Mouse (Mus musculus): Measurements from ENCODE around the gene Pmpca. TPM values are rescaled to one million over a fixed set of nuclear protein-coding genes. Genes with fewer than 3 reads are reported as not detected.

The Pmpca gene
- polyA plus RNA-seq, 1 experiment from 2014 or later = 108 TPM

GRCm38 (mm10) chr2:26399647-26400046, 10.5 kb downstream of the Pmpca start:
- H3K27ac ChIP-seq (replicated peaks in 1 of 2; ENCODE audit: control insufficient read depth in 1 of 2, insufficient read depth in 1 of 2, low read depth in 2 of 2, low read length in 2 of 2) = no peak overlapping the region
- H3K9me3 ChIP-seq (ENCODE audit: control insufficient read depth, low read length) = no peaks in the 10 kb centered on the region
- H3K4me3 ChIP-seq (ENCODE audit: control insufficient read depth in 1 of 2, insufficient read depth in 1 of 2, low read depth in 1 of 2, low read length in 2 of 2) = no peak overlapping the region
- ATAC-seq (ENCODE audit: insufficient number of reproducible peaks, insufficient read depth, low FRiP score, low read depth) = no peak
- no peak overlapping the region for H3K9ac ChIP-seq (ENCODE audit: low read length)
- 68% methylated on average over 5 of the region's 5 CpGs for WGBS
- no peaks in the 10 kb centered on the region for H3K4me1 ChIP-seq (ENCODE audit: control insufficient read depth in 2 of 2, insufficient read depth in 2 of 2, low read length in 2 of 2)
- H3K4me2 ChIP-seq (ENCODE audit: low read length) = no peak overlapping the region
- H3K36me3 ChIP-seq (ENCODE audit: control insufficient read depth, insufficient read depth, low read length) = peaks cover 76% of the 10 kb centered on the region
- no peaks in the 10 kb centered on the region for H3K27me3 ChIP-seq (ENCODE audit: control insufficient read depth, insufficient read depth, low read length)

GRCm38 (mm10) chr2:26400296-26400695, 11.2 kb downstream of the Pmpca start:
- H3K9me3 ChIP-seq (ENCODE audit: control insufficient read depth, low read length) = no peaks in the 10 kb centered on the region
- no peak for ATAC-seq (ENCODE audit: insufficient number of reproducible peaks, insufficient read depth, low FRiP score, low read depth)
- H3K4me2 ChIP-seq (ENCODE audit: low read length) = no peak overlapping the region
- H3K27ac ChIP-seq (replicated peaks in 1 of 2; ENCODE audit: control insufficient read depth in 1 of 2, insufficient read depth in 1 of 2, low read depth in 2 of 2, low read length in 2 of 2) = no peak overlapping the region
- H3K36me3 ChIP-seq (ENCODE audit: control insufficient read depth, insufficient read depth, low read length) = peaks cover 69% of the 10 kb centered on the region
- no peak overlapping the region for H3K9ac ChIP-seq (ENCODE audit: low read length)
- no peak overlapping the region for H3K4me3 ChIP-seq (ENCODE audit: control insufficient read depth in 1 of 2, insufficient read depth in 1 of 2, low read depth in 1 of 2, low read length in 2 of 2)
- 88% methylated on average over 5 of the region's 5 CpGs for WGBS
- no peaks in the 10 kb centered on the region for H3K27me3 ChIP-seq (ENCODE audit: control insufficient read depth, insufficient read depth, low read length)
- no peaks in the 10 kb centered on the region for H3K4me1 ChIP-seq (ENCODE audit: control insufficient read depth in 2 of 2, insufficient read depth in 2 of 2, low read length in 2 of 2)

GRCm38 (mm10) chr2:26401023-26401422, 11.9 kb downstream of the Pmpca start:
- H3K4me3 ChIP-seq (ENCODE audit: control insufficient read depth in 1 of 2, insufficient read depth in 1 of 2, low read depth in 1 of 2, low read length in 2 of 2) = no peak overlapping the region
- no peak overlapping the region for H3K27ac ChIP-seq (replicated peaks in 1 of 2; ENCODE audit: control insufficient read depth in 1 of 2, insufficient read depth in 1 of 2, low read depth in 2 of 2, low read length in 2 of 2)
- peaks cover 62% of the 10 kb centered on the region for H3K36me3 ChIP-seq (ENCODE audit: control insufficient read depth, insufficient read depth, low read length)
- WGBS = 85% methylated on average over 4 of the region's 4 CpGs
- H3K4me1 ChIP-seq (ENCODE audit: control insufficient read depth in 2 of 2, insufficient read depth in 2 of 2, low read length in 2 of 2) = peaks cover 0 to 4% of the 10 kb centered on the region in 2 experiments; a peak in 2 of 4 replicates
- H3K9ac ChIP-seq (ENCODE audit: low read length) = no peak overlapping the region
- no peak overlapping the region for H3K4me2 ChIP-seq (ENCODE audit: low read length)
- H3K9me3 ChIP-seq (ENCODE audit: control insufficient read depth, low read length) = no peaks in the 10 kb centered on the region
- no peaks in the 10 kb centered on the region for H3K27me3 ChIP-seq (ENCODE audit: control insufficient read depth, insufficient read depth, low read length)
- no peak for ATAC-seq (ENCODE audit: insufficient number of reproducible peaks, insufficient read depth, low FRiP score, low read depth)

- H3K9ac ChIP-seq (ENCODE audit: low read length) = no peak overlapping the region
- H3K27me3 ChIP-seq (ENCODE audit: control insufficient read depth, insufficient read depth, low read length) = no peaks in the 10 kb centered on the region
- H3K36me3 ChIP-seq (ENCODE audit: control insufficient read depth, insufficient read depth, low read length) = peaks cover 55% of the 10 kb centered on the region
- WGBS = 82% methylated on average over 1 of the region's 1 CpGs
- H3K9me3 ChIP-seq (ENCODE audit: control insufficient read depth, low read length) = no peaks in the 10 kb centered on the region
- ATAC-seq (ENCODE audit: insufficient number of reproducible peaks, insufficient read depth, low FRiP score, low read depth) = no peak
- no peak overlapping the region for H3K4me2 ChIP-seq (ENCODE audit: low read length)
- H3K4me1 ChIP-seq (ENCODE audit: control insufficient read depth in 2 of 2, insufficient read depth in 2 of 2, low read length in 2 of 2) = peaks cover 6 to 16% of the 10 kb centered on the region in 2 experiments; a peak in 3 of 4 replicates
- no peak overlapping the region for H3K4me3 ChIP-seq (ENCODE audit: control insufficient read depth in 1 of 2, insufficient read depth in 1 of 2, low read depth in 1 of 2, low read length in 2 of 2)
- H3K27ac ChIP-seq (replicated peaks in 1 of 2; ENCODE audit: control insufficient read depth in 1 of 2, insufficient read depth in 1 of 2, low read depth in 2 of 2, low read length in 2 of 2) = no peak overlapping the region
Measured at GRCm38 (mm10) chr2:26402265-26402664, 13.1 kb downstream of the Pmpca start.

GRCm38 (mm10) chr2:26403306-26403705, 14.2 kb downstream of the Pmpca start:
- no peak for ATAC-seq (ENCODE audit: insufficient number of reproducible peaks, insufficient read depth, low FRiP score, low read depth)

GRCm38 (mm10) chr2:26408515-26409356, 19.6 kb downstream of the Pmpca start, which contains the start of gene Inpp5e:
Inpp5e (minus strand) TSS chr2:26409203.
- Histone ChIP-seq H3K27ac (replicated peaks in 1 of 2; ENCODE audit: control insufficient read depth in 1 of 2, insufficient read depth in 1 of 2, low read depth in 2 of 2, low read length in 2 of 2) (peak within 1 kb of the TSS; percentile 46 to 83), H3K4me1 (ENCODE audit: control insufficient read depth in 2 of 2, insufficient read depth in 2 of 2, low read length in 2 of 2) (peaks cover 14 to 28% of the 10 kb centered on the region in 2 experiments; a peak in 3 of 4 replicates), H3K36me3 (ENCODE audit: control insufficient read depth, insufficient read depth, low read length) (peaks cover 47% of the 10 kb centered on the region), H3K9ac (ENCODE audit: low read length) (peak within 1 kb of the TSS; percentile 97), H3K4me3 (ENCODE audit: control insufficient read depth in 1 of 2, insufficient read depth in 1 of 2, low read depth in 1 of 2, low read length in 2 of 2) (peak within 1 kb of the TSS; percentile 94 to 98), H3K9me3 (ENCODE audit: control insufficient read depth, low read length) (no peaks in the 10 kb centered on the region), H3K4me2 (ENCODE audit: low read length) (peak within 1 kb of the TSS; percentile 95), H3K27me3 (ENCODE audit: control insufficient read depth, insufficient read depth, low read length) (no peaks in the 10 kb centered on the region)
- under 1% methylated on average over 57 of the region's 57 CpGs for WGBS
- peak; percentile 91 for ATAC-seq (ENCODE audit: insufficient number of reproducible peaks, insufficient read depth, low FRiP score, low read depth)

More at GRCm38 (mm10) chr2:26403306-26403705, 14.2 kb downstream of the Pmpca start:
- WGBS = 69% methylated on average over 8 of the region's 8 CpGs
- H3K36me3 ChIP-seq (ENCODE audit: control insufficient read depth, insufficient read depth, low read length) = peaks cover 45% of the 10 kb centered on the region
- H3K9me3 ChIP-seq (ENCODE audit: control insufficient read depth, low read length) = no peaks in the 10 kb centered on the region
- no peak overlapping the region for H3K4me3 ChIP-seq (ENCODE audit: control insufficient read depth in 1 of 2, insufficient read depth in 1 of 2, low read depth in 1 of 2, low read length in 2 of 2)
- no peaks in the 10 kb centered on the region for H3K27me3 ChIP-seq (ENCODE audit: control insufficient read depth, insufficient read depth, low read length)
- no peak overlapping the region for H3K27ac ChIP-seq (replicated peaks in 1 of 2; ENCODE audit: control insufficient read depth in 1 of 2, insufficient read depth in 1 of 2, low read depth in 2 of 2, low read length in 2 of 2)
- H3K4me1 ChIP-seq (ENCODE audit: control insufficient read depth in 2 of 2, insufficient read depth in 2 of 2, low read length in 2 of 2) = peaks cover 12 to 27% of the 10 kb centered on the region in 2 experiments; a peak in 3 of 4 replicates
- no peak overlapping the region for H3K9ac ChIP-seq (ENCODE audit: low read length)
- H3K4me2 ChIP-seq (ENCODE audit: low read length) = no peak overlapping the region

GRCm38 (mm10) chr2:26409362-26409761, 20.2 kb downstream of the Pmpca start:
- Histone ChIP-seq H3K36me3 (ENCODE audit: control insufficient read depth, insufficient read depth, low read length) (peaks cover 53% of the 10 kb centered on the region), H3K4me1 (ENCODE audit: control insufficient read depth in 2 of 2, insufficient read depth in 2 of 2, low read length in 2 of 2) (peaks cover 14 to 28% of the 10 kb centered on the region in 2 experiments; a peak in 3 of 4 replicates), H3K4me2 (ENCODE audit: low read length) (peak overlapping the region; percentile 95), H3K27ac (replicated peaks in 1 of 2; ENCODE audit: control insufficient read depth in 1 of 2, insufficient read depth in 1 of 2, low read depth in 2 of 2, low read length in 2 of 2) (no peak overlapping the region), H3K9me3 (ENCODE audit: control insufficient read depth, low read length) (no peaks in the 10 kb centered on the region), H3K27me3 (ENCODE audit: control insufficient read depth, insufficient read depth, low read length) (no peaks in the 10 kb centered on the region), H3K9ac (ENCODE audit: low read length) (no peak overlapping the region), H3K4me3 (ENCODE audit: control insufficient read depth in 1 of 2, insufficient read depth in 1 of 2, low read depth in 1 of 2, low read length in 2 of 2) (peak overlapping the region in 1 of 2 experiments; percentile 94; a peak in 1 of 4 replicates)
- WGBS = 60% methylated on average over 3 of the region's 3 CpGs
- no peak for ATAC-seq (ENCODE audit: insufficient number of reproducible peaks, insufficient read depth, low FRiP score, low read depth)
